Mouse (Mus musculus) lung, postnatal 0 days (tissue): ENCODE measurements around the gene Ttc24.

Experiments
- CTCF ChIP-seq: IDR thresholded peaks from 2 replicates; pipeline ENCODE4 v1.5.1; 2016; ENCODE audit warnings: antibody characterized with exemption, mild to moderate bottlenecking
- EP300 ChIP-seq: IDR thresholded peaks from 2 replicates; pipeline ENCODE4 v1.6.1; 2016; ENCODE audit warnings: antibody characterized with exemption, mild to moderate bottlenecking, control low read depth

- TF ChIP-seq CTCF (no peak), EP300 (no peak)
These were observed 24.5 kb upstream of the Ttc24 start for GRCm38 (mm10) chr3:88102611-88103010.
